9 mouse cellular contexts compared by ENCODE assay signal in genomic region chr7:84355619-84356570, GRCm38 (mm10). TPM values are rescaled to one million over a fixed set of nuclear protein-coding genes. Genes with fewer than 3 reads are reported as not detected.
DNase-seq lines count a peak whose midpoint lies in the region; ATAC-seq and TF ChIP-seq lines count a peak whose summit lies in the region.
"Had no signal": no experiment of that assay in that cellular context is flagged by ENCODE, and none has a peak within 500 bp of the region (broad histone marks: within the 10 kb centered on the region; RNA-seq: fewer than 3 reads in every experiment).

No protein-coding gene starts in this region.

- H3K27ac ChIP-seq in embryonic facial prominence, embryonic 10.5 days (replicated peaks), result no peak overlapping the region
- H3K27ac ChIP-seq in hindbrain, postnatal 0 days, result no peak overlapping the region; the same call in 1 of the 2 replicates
- H3K27ac ChIP-seq: liver, embryonic 15.5 days had no signal

- H3K4me2 ChIP-seq in hindbrain, postnatal 0 days (ENCODE audit: low read depth, low read length), result no peak overlapping the region
- H3K4me2 ChIP-seq: liver, embryonic 15.5 days had no signal

- H3K36me3 ChIP-seq in embryonic facial prominence, embryonic 10.5 days (replicated peaks), result peaks cover 48% of the 10 kb centered on the region
- H3K36me3 ChIP-seq in hindbrain, postnatal 0 days (ENCODE audit: insufficient read depth, low read length), result peaks cover 10% of the 10 kb centered on the region; the same call in 1 of the 2 replicates
- no peaks in the 10 kb centered on the region for H3K36me3 ChIP-seq in splenic B cell, adult 2 months (ENCODE audit: control insufficient read depth, insufficient read depth, low read length, poor library complexity, severe bottlenecking)
- H3K36me3 ChIP-seq: liver, embryonic 15.5 days had no signal

- peak; percentile 77 for TF ChIP-seq CTCF in hindbrain, postnatal 0 days (IDR thresholded peaks at IDR 0.05; ENCODE audit: low read depth)

- H3K4me3 ChIP-seq in embryonic facial prominence, embryonic 10.5 days, result no peak overlapping the region
- H3K4me3 ChIP-seq in hindbrain, postnatal 0 days (ENCODE audit: low read length), result no peak overlapping the region
- H3K4me3 ChIP-seq: liver, embryonic 15.5 days had no signal

- DNase-seq in heart, postnatal 14 days, result peak; percentile 37 to 58
- DNase-seq in heart, adult 11 months, result no peak
- DNase-seq in adrenal gland, postnatal 25 days, result peak; percentile 64
- DNase-seq in embryonic facial prominence, embryonic 10.5 days (ENCODE audit: low spot score), result peak; percentile 35
- peak; percentile 82 for DNase-seq in hindbrain, postnatal 0 days (ENCODE audit: low spot score)
- peak; percentile 42 to 65 for DNase-seq in layer of hippocampus, postnatal 25 days (ENCODE audit: extremely low spot score in 1 of 2, low spot score in 1 of 2)
- DNase-seq in splenic B cell, adult 2 months (ENCODE audit: low read depth, low spot score), result peak; percentile 29

- no peak overlapping the region for H3K9ac ChIP-seq in hindbrain, postnatal 0 days (replicated peaks; ENCODE audit: low read length)
- H3K9ac ChIP-seq: liver, embryonic 15.5 days had no signal

- H3K4me1 ChIP-seq in embryonic facial prominence, embryonic 10.5 days, result no peaks in the 10 kb centered on the region
- H3K4me1 ChIP-seq in hindbrain, postnatal 0 days (ENCODE audit: insufficient read depth, low read length), result no peaks in the 10 kb centered on the region
- H3K4me1 ChIP-seq: liver, embryonic 15.5 days had no signal

- 77% methylated on average over 10 of the region's 10 CpGs for WGBS in embryonic facial prominence, embryonic 10.5 days
- WGBS in hindbrain, postnatal 0 days, result 60% methylated on average over 10 of the region's 10 CpGs

- H3K27me3 ChIP-seq in embryonic facial prominence, embryonic 10.5 days (replicated peaks; ENCODE audit: low read depth, poor library complexity, severe bottlenecking), result no peaks in the 10 kb centered on the region
- no peaks in the 10 kb centered on the region for H3K27me3 ChIP-seq in hindbrain, postnatal 0 days (ENCODE audit: insufficient read depth, low read length)
- no peaks in the 10 kb centered on the region for H3K27me3 ChIP-seq in splenic B cell, adult 2 months (ENCODE audit: control insufficient read depth, insufficient read depth, low read length, poor library complexity, severe bottlenecking)
- H3K27me3 ChIP-seq: liver, embryonic 15.5 days had no signal

- H3K9me3 ChIP-seq in embryonic facial prominence, embryonic 10.5 days, result no peaks in the 10 kb centered on the region
- H3K9me3 ChIP-seq in hindbrain, postnatal 0 days (ENCODE audit: low read length), result no peaks in the 10 kb centered on the region
- H3K9me3 ChIP-seq: liver, embryonic 15.5 days had no signal

- peak; percentile 61 for ATAC-seq in hindbrain, postnatal 0 days
- ATAC-seq in megakaryocyte-erythroid progenitor cell, adult 5-6 weeks (replicated peaks; ENCODE audit: low FRiP score, low TSS enrichment, poor library complexity, severe bottlenecking), result peak; percentile 68

- intact Hi-C loops in heart, postnatal 14 days (cut with DNase I), result loop anchor here (1.0 kb wide), 3 partner anchors 82 to 442 kb away; partner anchors contain the start of gene Cemip

RNA-seq across cellular contexts. Expression of gene Arnt2, which starts 54.1 kb away (rescaled TPM):
- total RNA-seq in heart, postnatal 14 days (2021), result under 1 TPM; 0.41 to 0.63 TPM
- total RNA-seq in adrenal gland, postnatal 25 days (2021), result 32.9 and 41.3 TPM in 2 replicates
- polyA plus RNA-seq in embryonic facial prominence, embryonic 10.5 days (2016; fragmentation: Nextera tagmentation; extraction: Ambion mirVana), result 20.7 and 22.2 TPM in 2 replicates
- 126 and 128 TPM in 2 replicates for total RNA-seq in hindbrain, postnatal 0 days (2014; rRNA removed)
- 39.8 and 44.6 TPM in 2 replicates for polyA plus RNA-seq in hindbrain, postnatal 0 days (2015; fragmentation: Nextera tagmentation; extraction: Ambion mirVana)
- 100 to 1,000 TPM; 157 to 163 TPM for total RNA-seq in layer of hippocampus, postnatal 25 days (2021)
- total RNA-seq in megakaryocyte-erythroid progenitor cell, adult 5-6 weeks (2014; fragmentation: Nextera tagmentation), result 0.47 TPM in 1 of 2 replicates, not detected in the other
- not detected in 2 replicates for total RNA-seq in megakaryocyte-erythroid progenitor cell, adult 5-6 weeks (2017)

Comparison
In these comparisons a context has a peak if more than half of its experiments do, and no peak if none do; other contexts are left out.
1. RNA of gene Arnt2, which starts 54.1 kb away (total RNA-seq): 157 to 163 TPM in layer of hippocampus, postnatal 25 days, 126 to 128 TPM in hindbrain, postnatal 0 days and 32.9 to 41.3 TPM in adrenal gland, postnatal 25 days; 0.41 to 0.63 TPM in heart, postnatal 14 days and 0.47 TPM in megakaryocyte-erythroid progenitor cell, adult 5-6 weeks; every median in the first group is over 10 times any median in the second.